Mouse (Mus musculus): ENCODE results near the gene Adcy5.

The Adcy5 gene

DNA sequence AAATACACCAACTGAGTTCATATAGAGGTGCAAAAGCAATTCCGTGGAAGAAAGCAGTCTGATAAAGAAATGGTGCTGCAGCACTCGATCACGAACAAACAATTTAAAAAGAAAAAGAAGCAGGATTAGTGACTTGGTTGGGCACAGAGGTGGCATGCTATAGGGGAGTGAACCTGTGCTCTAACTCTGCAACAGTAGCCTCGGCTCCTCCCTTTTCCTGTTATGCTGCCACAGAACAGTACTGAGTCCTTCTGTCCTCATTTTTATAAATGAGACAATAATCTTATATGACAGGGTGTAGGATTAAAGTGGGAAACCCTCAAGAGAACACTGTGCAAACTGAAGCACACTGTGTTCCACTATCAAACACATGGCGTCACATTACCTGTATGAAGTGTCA lies 162.8 kb downstream of the Adcy5 start:
- no peak for DNase-seq (ENCODE audit: low read depth)

DNA sequence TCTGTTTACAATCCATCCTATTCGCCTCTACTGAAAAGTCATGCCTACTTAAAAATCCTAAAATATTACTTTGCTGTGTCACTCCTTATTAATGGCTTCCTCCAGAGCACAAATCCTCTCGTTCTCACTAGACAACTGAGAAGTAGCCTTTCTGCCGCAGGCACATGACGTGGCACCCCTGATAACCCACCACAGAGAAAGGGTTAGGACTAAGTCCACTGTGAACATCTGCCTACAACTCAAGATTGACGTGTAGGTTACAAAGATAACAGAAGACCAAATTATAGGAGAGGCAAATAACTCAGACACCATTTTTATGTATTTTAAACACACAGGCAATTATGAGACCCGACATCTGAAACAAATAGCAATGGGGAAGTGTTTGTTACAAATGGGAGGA lies 163.7 kb downstream of the Adcy5 start:
- DNase-seq (ENCODE audit: low read depth), result no peak

DNA sequence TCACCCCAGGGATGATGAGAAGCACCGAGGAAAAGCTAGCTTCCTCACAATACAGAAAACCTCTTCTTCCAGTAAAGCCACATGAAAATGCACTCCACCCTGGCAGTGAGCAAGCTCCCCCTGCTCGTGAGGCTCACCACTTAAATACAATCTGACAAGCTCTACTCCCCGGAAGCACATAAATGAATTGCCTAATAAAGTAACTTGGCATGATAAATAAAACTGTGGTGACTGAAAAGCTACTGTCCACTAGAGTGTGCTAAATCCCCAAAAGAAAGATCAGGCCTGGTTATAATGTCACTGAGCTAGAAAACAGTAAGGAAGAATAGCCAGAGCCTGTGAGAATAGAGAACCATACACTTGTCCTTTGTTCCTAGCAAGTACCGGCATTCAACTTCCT lies 164.7 kb downstream of the Adcy5 start:
- DNase-seq (ENCODE audit: low read depth), result peak; percentile 76

DNA sequence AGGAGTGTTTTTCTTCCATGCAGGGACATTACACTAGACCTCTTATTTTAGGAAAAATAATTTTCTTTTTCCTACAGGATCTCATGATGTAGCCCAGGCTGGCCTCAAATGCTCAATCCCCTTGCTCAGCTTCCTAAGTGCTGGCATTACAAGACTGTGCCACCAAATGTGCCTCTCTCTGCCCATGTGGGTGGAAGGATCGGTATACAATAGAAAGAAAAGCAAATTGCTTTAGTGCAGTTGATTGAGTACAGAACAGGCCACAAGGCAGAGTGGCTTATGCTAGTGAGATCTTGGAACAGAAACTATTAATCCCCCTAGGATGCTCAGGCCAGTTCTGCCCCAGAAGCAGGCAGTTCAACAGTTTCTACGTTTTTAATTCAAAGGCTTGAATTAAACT lies 165.1 kb downstream of the Adcy5 start:
- DNase-seq (ENCODE audit: low read depth), result no peak

DNA sequence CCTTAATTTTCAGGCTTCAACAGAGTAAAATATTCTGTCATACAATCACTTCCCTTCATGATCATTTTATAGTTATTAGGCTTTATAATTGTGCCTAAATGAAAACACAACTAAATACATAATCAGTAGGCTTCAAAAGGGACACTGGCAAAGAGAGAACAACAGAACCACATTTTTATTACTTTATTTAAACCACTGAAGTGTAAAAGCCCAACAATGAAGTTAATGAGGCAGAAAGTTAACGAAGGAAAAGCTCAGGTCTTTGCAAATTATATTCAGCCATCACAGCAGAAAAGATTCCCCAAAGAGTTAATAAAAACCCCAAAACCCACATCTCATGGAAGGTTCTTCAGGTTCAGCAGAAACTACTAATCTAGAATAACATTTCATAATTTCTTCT lies 175.8 kb downstream of the Adcy5 start:
- DNase-seq (ENCODE audit: low read depth), result no peak
